ENCODE assay signal across 8 mouse cellular contexts in genomic region chr6:124807986-124808357, GRCm38 (mm10). TPM values are rescaled to one million over a fixed set of nuclear protein-coding genes. Genes with fewer than 3 reads are reported as not detected.
DNase-seq lines count a peak whose midpoint lies in the region; ATAC-seq lines count a peak whose summit lies in the region.

No protein-coding gene starts in this region.

- peak overlapping the region; percentile 70 for H3K4me3 ChIP-seq in kidney, embryonic 15.5 days (replicated peaks)
- H3K4me3 ChIP-seq in embryonic facial prominence, embryonic 11.5 days (ENCODE audit: low read depth, low read length): no peak overlapping the region
- peak overlapping the region; percentile 53; the same call in 1 of the 2 replicates for H3K4me3 ChIP-seq in hindbrain, embryonic 16.5 days (ENCODE audit: low read length)
- H3K4me3 ChIP-seq in midbrain, embryonic 16.5 days (ENCODE audit: low read depth, low read length): peak overlapping the region; percentile 54

- no peak for ATAC-seq in kidney, embryonic 15.5 days (replicated peaks; ENCODE audit: low FRiP score)
- no peak for ATAC-seq in embryonic facial prominence, embryonic 11.5 days (replicated peaks; ENCODE audit: insufficient number of reproducible peaks, low FRiP score, low TSS enrichment, low read depth)
- no peak for ATAC-seq in hindbrain, embryonic 16.5 days
- ATAC-seq in midbrain, embryonic 16.5 days: no peak

- H3K4me2 ChIP-seq in kidney, embryonic 15.5 days: peak overlapping the region; percentile 96
- peak overlapping the region; percentile 93; the same call in 1 of the 2 replicates for H3K4me2 ChIP-seq in embryonic facial prominence, embryonic 11.5 days (ENCODE audit: low read depth, low read length)
- H3K4me2 ChIP-seq in hindbrain, embryonic 16.5 days (ENCODE audit: low read length): peak overlapping the region; percentile 95
- H3K4me2 ChIP-seq in midbrain, embryonic 16.5 days (ENCODE audit: low read length): peak overlapping the region; percentile 88

- H3K27me3 ChIP-seq in kidney, embryonic 15.5 days: no peaks in the 10 kb centered on the region
- no peaks in the 10 kb centered on the region for H3K27me3 ChIP-seq in embryonic facial prominence, embryonic 11.5 days (ENCODE audit: control insufficient read depth, insufficient read depth, low read length)
- no peaks in the 10 kb centered on the region for H3K27me3 ChIP-seq in hindbrain, embryonic 16.5 days (replicated peaks; ENCODE audit: control insufficient read depth, insufficient read depth, low read length)
- no peaks in the 10 kb centered on the region for H3K27me3 ChIP-seq in midbrain, embryonic 16.5 days (ENCODE audit: control insufficient read depth, insufficient read depth, low read depth, low read length)

- intact Hi-C loops in gastrocnemius, postnatal 36 days (cut with DNase I): no loop called here

- H3K9ac ChIP-seq in kidney, embryonic 15.5 days: 0 out of 2 replicates have a peak overlapping the region, but pooled peaks have one; percentile 68
- H3K9ac ChIP-seq in embryonic facial prominence, embryonic 11.5 days (replicated peaks; ENCODE audit: low read length): no peak overlapping the region
- 0 out of 2 replicates have a peak overlapping the region, but pooled peaks have one; percentile 67 for H3K9ac ChIP-seq in hindbrain, embryonic 16.5 days (ENCODE audit: low read depth, low read length)
- peak overlapping the region; percentile 68; the same call in 1 of the 2 replicates for H3K9ac ChIP-seq in midbrain, embryonic 16.5 days (ENCODE audit: low read depth, low read length)

- 77% methylated on average over 6 of the region's 6 CpGs for WGBS in kidney, embryonic 15.5 days
- 84% methylated on average over 6 of the region's 6 CpGs for WGBS in embryonic facial prominence, embryonic 11.5 days
- 73% methylated on average over 6 of the region's 6 CpGs for WGBS in hindbrain, embryonic 16.5 days
- WGBS in midbrain, embryonic 16.5 days: 88% methylated on average over 6 of the region's 6 CpGs

- peaks cover 23% of the 10 kb centered on the region for H3K36me3 ChIP-seq in kidney, embryonic 15.5 days
- peaks cover 3% of the 10 kb centered on the region for H3K36me3 ChIP-seq in embryonic facial prominence, embryonic 11.5 days (replicated peaks; ENCODE audit: control insufficient read depth, insufficient read depth, low read depth, low read length)
- peaks cover 5% of the 10 kb centered on the region for H3K36me3 ChIP-seq in hindbrain, embryonic 16.5 days (ENCODE audit: control insufficient read depth, insufficient read depth, low read length)
- H3K36me3 ChIP-seq in midbrain, embryonic 16.5 days (ENCODE audit: control insufficient read depth, insufficient read depth, low read length): peaks cover 6% of the 10 kb centered on the region; the same call in 1 of the 2 replicates

- H3K4me1 ChIP-seq in kidney, embryonic 15.5 days: peaks cover 68% of the 10 kb centered on the region
- no peaks in the 10 kb centered on the region; the same call in 1 of the 2 replicates for H3K4me1 ChIP-seq in embryonic facial prominence, embryonic 11.5 days (ENCODE audit: control insufficient read depth, insufficient read depth, low read length)
- H3K4me1 ChIP-seq in hindbrain, embryonic 16.5 days (ENCODE audit: control insufficient read depth, insufficient read depth, low read depth, low read length): peaks cover 26% of the 10 kb centered on the region
- peaks cover 41% of the 10 kb centered on the region for H3K4me1 ChIP-seq in midbrain, embryonic 16.5 days (ENCODE audit: control insufficient read depth, insufficient read depth, low read length)

- no peaks in the 10 kb centered on the region for H3K9me3 ChIP-seq in kidney, embryonic 15.5 days (replicated peaks)
- H3K9me3 ChIP-seq in embryonic facial prominence, embryonic 11.5 days (replicated peaks; ENCODE audit: control insufficient read depth, low read length): no peaks in the 10 kb centered on the region
- H3K9me3 ChIP-seq in hindbrain, embryonic 16.5 days (ENCODE audit: control insufficient read depth, low read length): no peaks in the 10 kb centered on the region
- H3K9me3 ChIP-seq in midbrain, embryonic 16.5 days (replicated peaks; ENCODE audit: control insufficient read depth, low read length, poor library complexity, severe bottlenecking): no peaks in the 10 kb centered on the region; the same call in 1 of the 2 replicates

- DNase-seq in kidney, postnatal 10 days: no peak
- no peak for DNase-seq in embryonic facial prominence, embryonic 11.5 days (ENCODE audit: low spot score)
- no peak for DNase-seq in thymus, postnatal 25 days
- DNase-seq in gastrocnemius, postnatal 4 days (ENCODE audit: low spot score in 2 of 2): no peak
- no peak for DNase-seq in gastrocnemius, postnatal 36 days

- peak overlapping the region; percentile 98 for H3K27ac ChIP-seq in kidney, embryonic 15.5 days
- H3K27ac ChIP-seq in embryonic facial prominence, embryonic 11.5 days (replicated peaks; ENCODE audit: low read depth, low read length): no peak overlapping the region
- H3K27ac ChIP-seq in hindbrain, embryonic 16.5 days (ENCODE audit: low read depth, low read length): peak overlapping the region; percentile 78; the same call in 1 of the 2 replicates
- no peak overlapping the region for H3K27ac ChIP-seq in midbrain, embryonic 16.5 days (ENCODE audit: low read length)

RNA-seq across cellular contexts. Expression of gene Spsb2, which starts 0.5 kb away (rescaled TPM):
- 15.3 and 18.2 TPM in 2 replicates for polyA plus RNA-seq in kidney, embryonic 15.5 days (2015; fragmentation: Nextera tagmentation; extraction: Ambion mirVana)
- 4.7 and 4.8 TPM in 2 replicates for polyA plus RNA-seq in embryonic facial prominence, embryonic 11.5 days (2014; fragmentation: Nextera tagmentation; extraction: Ambion mirVana)
- polyA plus RNA-seq in hindbrain, embryonic 16.5 days (2015; fragmentation: Nextera tagmentation; extraction: Ambion mirVana): 9.2 and 10.3 TPM in 2 replicates
- polyA plus RNA-seq in midbrain, embryonic 16.5 days (2015; fragmentation: Nextera tagmentation; extraction: Ambion mirVana): 9.6 and 10.1 TPM in 2 replicates
- total RNA-seq in gastrocnemius, postnatal 4 days (2021): 10 to 100 TPM; 10.5 to 11.7 TPM
- total RNA-seq in gastrocnemius, postnatal 36 days (2021): 1 to 10 TPM; 2.3 to 2.5 TPM

RNA-seq across cellular contexts. Expression of gene Tpi1, which starts 6.1 kb away (rescaled TPM):
- polyA plus RNA-seq in kidney, embryonic 15.5 days (2015; fragmentation: Nextera tagmentation; extraction: Ambion mirVana): 717 and 755 TPM in 2 replicates
- polyA plus RNA-seq in embryonic facial prominence, embryonic 11.5 days (2014; fragmentation: Nextera tagmentation; extraction: Ambion mirVana): 721 and 787 TPM in 2 replicates
- polyA plus RNA-seq in hindbrain, embryonic 16.5 days (2015; fragmentation: Nextera tagmentation; extraction: Ambion mirVana): 544 and 601 TPM in 2 replicates
- polyA plus RNA-seq in midbrain, embryonic 16.5 days (2015; fragmentation: Nextera tagmentation; extraction: Ambion mirVana): 415 and 461 TPM in 2 replicates
- total RNA-seq in gastrocnemius, postnatal 4 days (2021): 1,000 to 10,000 TPM; 2,059 to 2,144 TPM
- 1,000 to 10,000 TPM; 2,608 to 3,105 TPM for total RNA-seq in gastrocnemius, postnatal 36 days (2021)

RNA-seq across cellular contexts. Expression of gene Usp5, which starts 21.3 kb away (rescaled TPM):
- polyA plus RNA-seq in kidney, embryonic 15.5 days (2015; fragmentation: Nextera tagmentation; extraction: Ambion mirVana): 149 and 175 TPM in 2 replicates
- 128 and 133 TPM in 2 replicates for polyA plus RNA-seq in embryonic facial prominence, embryonic 11.5 days (2014; fragmentation: Nextera tagmentation; extraction: Ambion mirVana)
- 220 and 232 TPM in 2 replicates for polyA plus RNA-seq in hindbrain, embryonic 16.5 days (2015; fragmentation: Nextera tagmentation; extraction: Ambion mirVana)
- 220 and 223 TPM in 2 replicates for polyA plus RNA-seq in midbrain, embryonic 16.5 days (2015; fragmentation: Nextera tagmentation; extraction: Ambion mirVana)
- total RNA-seq in gastrocnemius, postnatal 4 days (2021): 10 to 100 TPM; 81.7 to 85.9 TPM
- total RNA-seq in gastrocnemius, postnatal 36 days (2021): 10 to 100 TPM; 41.7 to 43.2 TPM

RNA-seq across cellular contexts. Expression of gene Cdca3, which starts 21.4 kb away (rescaled TPM):
- 178 and 185 TPM in 2 replicates for polyA plus RNA-seq in kidney, embryonic 15.5 days (2015; fragmentation: Nextera tagmentation; extraction: Ambion mirVana)
- polyA plus RNA-seq in embryonic facial prominence, embryonic 11.5 days (2014; fragmentation: Nextera tagmentation; extraction: Ambion mirVana): 210 and 212 TPM in 2 replicates
- polyA plus RNA-seq in hindbrain, embryonic 16.5 days (2015; fragmentation: Nextera tagmentation; extraction: Ambion mirVana): 34.2 and 38.5 TPM in 2 replicates
- 18.2 and 19.5 TPM in 2 replicates for polyA plus RNA-seq in midbrain, embryonic 16.5 days (2015; fragmentation: Nextera tagmentation; extraction: Ambion mirVana)
- total RNA-seq in gastrocnemius, postnatal 4 days (2021): 10 to 100 TPM; 27.9 to 28.2 TPM
- 1 to 10 TPM; 1.5 to 1.8 TPM for total RNA-seq in gastrocnemius, postnatal 36 days (2021)

RNA-seq across cellular contexts. Expression of gene Lrrc23, which starts 28.4 kb away (rescaled TPM):
- 0.37 and 0.90 TPM in 2 replicates for polyA plus RNA-seq in kidney, embryonic 15.5 days (2015; fragmentation: Nextera tagmentation; extraction: Ambion mirVana)
- polyA plus RNA-seq in embryonic facial prominence, embryonic 11.5 days (2014; fragmentation: Nextera tagmentation; extraction: Ambion mirVana): 0.29 and 0.97 TPM in 2 replicates
- polyA plus RNA-seq in hindbrain, embryonic 16.5 days (2015; fragmentation: Nextera tagmentation; extraction: Ambion mirVana): 4.0 and 5.3 TPM in 2 replicates
- polyA plus RNA-seq in midbrain, embryonic 16.5 days (2015; fragmentation: Nextera tagmentation; extraction: Ambion mirVana): 5.7 and 6.3 TPM in 2 replicates
- not detected for total RNA-seq in gastrocnemius, postnatal 4 days (2021)
- total RNA-seq in gastrocnemius, postnatal 36 days (2021): under 1 TPM in 1 of 2 experiments, not detected in 1; 0.18 TPM

Comparison
In these comparisons a context has a peak if more than half of its experiments do, and no peak if none do; other contexts are left out.
1. H3K27ac ChIP-seq: peak in kidney, embryonic 15.5 days (single experiment) and hindbrain, embryonic 16.5 days (single experiment); none in embryonic facial prominence, embryonic 11.5 days (single experiment) and midbrain, embryonic 16.5 days (single experiment).
2. Peak in every context shown above with its lines, with median percentiles within 50 percentile points of each other: H3K4me2 ChIP-seq.